Mouse (Mus musculus) liver, embryonic 15.5 days (tissue): ENCODE measurements at regions not wholly inside any gene's neighbourhood (a gene's known extent, or its start where the extent isn't known, plus 50 kb on each side); places are given as distances from the start of the nearest gene placed in this dataset.

Experiments
- ATAC-seq: fragments of 200-750 bp; cut with Nextera tagmentation; 2 replicates; pipeline ENCODE4 v1.8.0; 2017; ENCODE audit warnings: moderate number of reproducible peaks, mild to moderate bottlenecking, moderate library complexity; ENCODE audit not compliant: insufficient read depth
- H3K27ac ChIP-seq: fragments of 300-500 bp; sonication (generic); replicated peaks from 2 replicates; pipeline ENCODE4 v1.5.1; 2015; ENCODE audit warnings: mild to moderate bottlenecking, inconsistent platforms
- H3K27me3 ChIP-seq: fragments of 300-500 bp; sonication (generic); 2 replicates; pipeline ENCODE4 v1.6.1; 2015; ENCODE audit warnings: mild to moderate bottlenecking, inconsistent platforms
- H3K36me3 ChIP-seq: fragments of 300-500 bp; sonication (generic); replicated peaks from 2 replicates; pipeline ENCODE4 v1.6.1; 2015; ENCODE audit warnings: moderate library complexity, mild to moderate bottlenecking, inconsistent platforms
- H3K4me1 ChIP-seq: fragments of 300-500 bp; sonication (generic); replicated peaks from 2 replicates; pipeline ENCODE4 v1.6.1; 2015; ENCODE audit warnings: inconsistent platforms
- H3K4me2 ChIP-seq: fragments of 300-500 bp; sonication (generic); 2 replicates; pipeline ENCODE4 v1.6.1; 2015; ENCODE audit warnings: moderate library complexity, mild to moderate bottlenecking, inconsistent platforms
- H3K4me3 ChIP-seq: fragments of 300-500 bp; sonication (generic); replicated peaks from 2 replicates; pipeline ENCODE4 v1.5.1; 2015; ENCODE audit warnings: mild to moderate bottlenecking, inconsistent platforms
- H3K9ac ChIP-seq: fragments of 300-500 bp; sonication (generic); 2 replicates; pipeline ENCODE4 v1.6.1; 2015; ENCODE audit warnings: moderate library complexity, mild to moderate bottlenecking, inconsistent platforms
- H3K9me3 ChIP-seq: fragments of 300-500 bp; sonication (generic); replicated peaks from 2 replicates; pipeline ENCODE4 v1.6.1; 2016; ENCODE audit warnings: inconsistent platforms
- WGBS: fragments of 180-500 bp; shearing (Covaris S2); methylation state at CpG from one replicate; pipeline ENCODE4 v1.1.7; 2015; ENCODE audit warnings: mixed read lengths; ENCODE audit not compliant: insufficient replicate concordance; 5-methylcytosine and 5-hydroxymethylcytosine counted together

GRCm38 (mm10) chr12:71577349-71577748 is 253.5 kb upstream of the Daam1 start:
- WGBS: 2% methylated on average over 9 of the region's 9 CpGs
- Histone ChIP-seq H3K27me3 (no peaks in the 10 kb centered on the region), H3K36me3 (no peaks in the 10 kb centered on the region), H3K4me1 (no peaks in the 10 kb centered on the region), H3K4me3 (peak overlapping the region; percentile 23; the same call in 1 of the 2 replicates), H3K27ac (no peak overlapping the region), H3K9ac (no peak overlapping the region), H3K4me2 (peak overlapping the region; percentile 60), H3K9me3 (no peaks in the 10 kb centered on the region)
- no peak for ATAC-seq

GRCm38 (mm10) chr12:71578006-71578405 is 252.9 kb upstream of the Daam1 start:
- H3K27ac ChIP-seq: no peak overlapping the region

GRCm38 (mm10) chr12:71578912-71579311 is 252.0 kb upstream of the Daam1 start:
- Histone ChIP-seq H3K27me3 (no peaks in the 10 kb centered on the region), H3K4me3 (no peak overlapping the region), H3K27ac (no peak overlapping the region), H3K9ac (no peak overlapping the region), H3K36me3 (no peaks in the 10 kb centered on the region), H3K4me1 (no peaks in the 10 kb centered on the region), H3K9me3 (no peaks in the 10 kb centered on the region), H3K4me2 (no peak overlapping the region)
- WGBS: 59% methylated on average over 11 of the region's 11 CpGs
- no peak for ATAC-seq

More at GRCm38 (mm10) chr12:71578006-71578405, 252.9 kb upstream of the Daam1 start:
- Histone ChIP-seq H3K9ac (no peak overlapping the region), H3K36me3 (no peaks in the 10 kb centered on the region), H3K4me3 (no peak overlapping the region), H3K9me3 (no peaks in the 10 kb centered on the region), H3K4me1 (no peaks in the 10 kb centered on the region), H3K4me2 (no peak overlapping the region), H3K27me3 (no peaks in the 10 kb centered on the region)
- ATAC-seq: no peak
- 72% methylated on average over 9 of the region's 9 CpGs for WGBS

GRCm38 (mm10) chr12:71580532-71581290 is 250.2 kb upstream of the Daam1 start:
- no peak overlapping the region for H3K27ac ChIP-seq
- no peak overlapping the region for H3K4me3 ChIP-seq
- H3K27me3 ChIP-seq: no peaks in the 10 kb centered on the region
- H3K9ac ChIP-seq: no peak overlapping the region
- H3K4me1 ChIP-seq: no peaks in the 10 kb centered on the region
- no peaks in the 10 kb centered on the region for H3K9me3 ChIP-seq
- WGBS: 66% methylated on average over 12 of the region's 12 CpGs
- no peak for ATAC-seq
- no peaks in the 10 kb centered on the region for H3K36me3 ChIP-seq
- no peak overlapping the region for H3K4me2 ChIP-seq

- Histone ChIP-seq H3K4me1 (no peaks in the 10 kb centered on the region), H3K9ac (no peak overlapping the region), H3K36me3 (no peaks in the 10 kb centered on the region), H3K4me2 (no peak overlapping the region), H3K27me3 (no peaks in the 10 kb centered on the region), H3K27ac (no peak overlapping the region), H3K4me3 (no peak overlapping the region), H3K9me3 (no peaks in the 10 kb centered on the region)
- WGBS: 54% methylated on average over 8 of the region's 8 CpGs
- no peak for ATAC-seq
Observed at GRCm38 (mm10) chr12:71584618-71585017, 246.3 kb upstream of the Daam1 start.

GRCm38 (mm10) chr12:71598641-71599040 is 232.2 kb upstream of the Daam1 start:
- no peak overlapping the region for H3K27ac ChIP-seq
- 66% methylated on average over 9 of the region's 9 CpGs for WGBS
- H3K4me1 ChIP-seq: no peaks in the 10 kb centered on the region
- no peaks in the 10 kb centered on the region for H3K27me3 ChIP-seq
- no peak for ATAC-seq
- no peak overlapping the region for H3K4me3 ChIP-seq
- H3K9me3 ChIP-seq: no peaks in the 10 kb centered on the region
- no peak overlapping the region for H3K4me2 ChIP-seq
- H3K36me3 ChIP-seq: no peaks in the 10 kb centered on the region
- H3K9ac ChIP-seq: no peak overlapping the region

- Histone ChIP-seq H3K4me2 (no peak overlapping the region), H3K27me3 (no peaks in the 10 kb centered on the region), H3K4me1 (no peaks in the 10 kb centered on the region), H3K9me3 (no peaks in the 10 kb centered on the region), H3K36me3 (no peaks in the 10 kb centered on the region), H3K27ac (no peak overlapping the region), H3K9ac (no peak overlapping the region), H3K4me3 (no peak overlapping the region)
- 57% methylated on average over 8 of the region's 8 CpGs for WGBS
- ATAC-seq: no peak
Observed at GRCm38 (mm10) chr12:71601091-71601690, 229.7 kb upstream of the Daam1 start.

- H3K4me1 ChIP-seq: no peaks in the 10 kb centered on the region
- no peak for ATAC-seq
- 72% methylated on average over 10 of the region's 10 CpGs for WGBS
- H3K27ac ChIP-seq: no peak overlapping the region
- no peak overlapping the region for H3K4me2 ChIP-seq
- no peaks in the 10 kb centered on the region for H3K27me3 ChIP-seq
- H3K36me3 ChIP-seq: no peaks in the 10 kb centered on the region
- H3K9ac ChIP-seq: no peak overlapping the region
- no peaks in the 10 kb centered on the region for H3K9me3 ChIP-seq
- no peak overlapping the region for H3K4me3 ChIP-seq
Observed at GRCm38 (mm10) chr12:71603136-71603535, 227.7 kb upstream of the Daam1 start.

- no peaks in the 10 kb centered on the region for H3K27me3 ChIP-seq
- H3K4me3 ChIP-seq: no peak overlapping the region
- no peak overlapping the region for H3K27ac ChIP-seq
- H3K9me3 ChIP-seq: no peaks in the 10 kb centered on the region
- H3K4me2 ChIP-seq: no peak overlapping the region
- no peak overlapping the region for H3K9ac ChIP-seq
- no peak for ATAC-seq
- H3K36me3 ChIP-seq: no peaks in the 10 kb centered on the region
- 60% methylated on average over 3 of the region's 3 CpGs for WGBS
- H3K4me1 ChIP-seq: no peaks in the 10 kb centered on the region
Observed at GRCm38 (mm10) chr12:71606366-71606765, 224.5 kb upstream of the Daam1 start.

GRCm38 (mm10) chr12:71607966-71608365 is 222.9 kb upstream of the Daam1 start:
- H3K27me3 ChIP-seq: no peaks in the 10 kb centered on the region
- H3K9me3 ChIP-seq: no peaks in the 10 kb centered on the region
- no peaks in the 10 kb centered on the region for H3K36me3 ChIP-seq
- no peak overlapping the region for H3K4me2 ChIP-seq
- no peak overlapping the region for H3K9ac ChIP-seq
- WGBS: 62% methylated on average over 4 of the region's 4 CpGs
- no peaks in the 10 kb centered on the region for H3K4me1 ChIP-seq
- no peak overlapping the region for H3K27ac ChIP-seq
- H3K4me3 ChIP-seq: no peak overlapping the region
- ATAC-seq: no peak

GRCm38 (mm10) chr12:71613326-71613725 is 217.6 kb upstream of the Daam1 start:
- 52% methylated on average over 8 of the region's 8 CpGs for WGBS
- H3K27me3 ChIP-seq: no peaks in the 10 kb centered on the region
- no peaks in the 10 kb centered on the region for H3K36me3 ChIP-seq
- H3K9me3 ChIP-seq: no peaks in the 10 kb centered on the region
- H3K9ac ChIP-seq: no peak overlapping the region
- no peak for ATAC-seq
- no peak overlapping the region for H3K4me3 ChIP-seq
- H3K27ac ChIP-seq: no peak overlapping the region
- no peak overlapping the region for H3K4me2 ChIP-seq
- no peaks in the 10 kb centered on the region for H3K4me1 ChIP-seq
